Mouse (Mus musculus): ENCODE data around the gene Dgkd.

DNA sequence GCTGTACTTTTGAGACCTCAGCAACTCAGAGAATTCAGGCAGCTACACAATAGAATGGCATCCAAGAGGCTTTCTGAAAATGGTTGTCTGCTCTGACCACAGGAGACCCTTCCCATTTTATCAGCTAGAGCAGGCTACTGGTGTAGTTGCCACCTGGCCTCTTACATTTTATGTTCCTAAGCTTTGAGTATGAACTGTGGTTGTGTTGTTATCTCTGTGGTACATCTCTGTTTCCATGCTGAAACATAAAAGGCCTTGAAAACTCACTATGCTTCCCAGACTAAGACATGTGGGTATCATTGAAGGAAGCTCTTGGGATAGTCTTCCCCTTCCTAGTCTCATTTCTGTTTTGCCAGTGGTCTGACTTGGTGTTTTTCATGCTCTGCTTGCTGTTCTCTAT is 49.1 kb downstream of the Dgkd start:
- no peak for TF ChIP-seq CTCF (IDR thresholded peaks at IDR 0.05; ENCODE audit: low read depth)
- TF ChIP-seq EP300 (optimal IDR thresholded peaks at IDR 0.05) = no peak
